Mouse (Mus musculus): ENCODE measurements around the gene Flt4. TPM values are rescaled to one million over a fixed set of nuclear protein-coding genes. Genes with fewer than 3 reads are reported as not detected.

Flt4 gene
- polyA plus RNA-seq, 1 experiment from 2014 or later = 1.5 TPM

- Histone ChIP-seq H3K4me3 (ENCODE audit: low read depth, low read length) (no peak overlapping the region), H3K4me1 (ENCODE audit: control insufficient read depth, insufficient read depth, low read length) (no peaks in the 10 kb centered on the region), H3K36me3 (ENCODE audit: control insufficient read depth, insufficient read depth, low read length) (no peaks in the 10 kb centered on the region), H3K4me2 (ENCODE audit: low read depth, low read length) (peak overlapping the region; percentile 22; the same call in 1 of the 2 replicates), H3K27me3 (ENCODE audit: control insufficient read depth, insufficient read depth, low read length) (no peaks in the 10 kb centered on the region), H3K9me3 (ENCODE audit: control insufficient read depth, low read length) (no peaks in the 10 kb centered on the region), H3K9ac (replicated peaks; ENCODE audit: low read depth, low read length) (no peak overlapping the region), H3K27ac (ENCODE audit: low read depth, low read length) (no peak overlapping the region)
- peak; percentile 23 for ATAC-seq (ENCODE audit: low read depth)
- 49% methylated on average over 11 of the region's 11 CpGs for WGBS
Measured at GRCm38 (mm10) chr11:49653079-49653408, 44.0 kb downstream of the Flt4 start.

- no peaks in the 10 kb centered on the region for H3K4me1 ChIP-seq (ENCODE audit: control insufficient read depth, insufficient read depth, low read length)
- 88% methylated on average over 5 of the region's 5 CpGs for WGBS
- no peak overlapping the region for H3K27ac ChIP-seq (ENCODE audit: low read depth, low read length)
- H3K36me3 ChIP-seq (ENCODE audit: control insufficient read depth, insufficient read depth, low read length) = no peaks in the 10 kb centered on the region
- H3K4me3 ChIP-seq (ENCODE audit: low read depth, low read length) = no peak overlapping the region
- no peaks in the 10 kb centered on the region for H3K27me3 ChIP-seq (ENCODE audit: control insufficient read depth, insufficient read depth, low read length)
- no peaks in the 10 kb centered on the region for H3K9me3 ChIP-seq (ENCODE audit: control insufficient read depth, low read length)
- H3K4me2 ChIP-seq (ENCODE audit: low read depth, low read length) = no peak overlapping the region
- no peak for ATAC-seq (ENCODE audit: low read depth)
- H3K9ac ChIP-seq (replicated peaks; ENCODE audit: low read depth, low read length) = no peak overlapping the region
Measured at GRCm38 (mm10) chr11:49654651-49655050, 45.6 kb downstream of the Flt4 start.

DNA sequence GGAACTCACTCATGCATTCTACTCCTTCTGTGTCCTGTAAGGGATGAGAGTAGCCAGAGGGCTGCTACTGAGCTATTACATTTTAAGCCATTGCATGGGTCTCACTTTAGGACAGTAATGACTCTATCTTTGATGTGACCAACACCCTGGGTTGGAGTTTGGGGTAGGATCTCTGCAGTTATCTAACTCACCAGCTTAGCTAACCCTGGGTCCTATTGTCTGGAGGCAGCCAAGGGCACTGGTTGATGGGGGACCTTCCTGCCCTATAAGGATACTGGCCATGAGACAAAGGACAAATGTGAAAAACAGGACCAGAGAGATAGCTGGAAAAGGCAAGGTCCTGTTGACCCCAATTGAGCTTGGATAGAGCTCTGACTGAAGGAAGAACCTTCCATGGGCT lies 46.4 kb downstream of the Flt4 start:
- ATAC-seq (ENCODE audit: low read depth) = no peak
- Histone ChIP-seq H3K27me3 (ENCODE audit: control insufficient read depth, insufficient read depth, low read length) (no peaks in the 10 kb centered on the region), H3K4me1 (ENCODE audit: control insufficient read depth, insufficient read depth, low read length) (no peaks in the 10 kb centered on the region), H3K4me3 (ENCODE audit: low read depth, low read length) (no peak overlapping the region), H3K9me3 (ENCODE audit: control insufficient read depth, low read length) (no peaks in the 10 kb centered on the region), H3K4me2 (ENCODE audit: low read depth, low read length) (no peak overlapping the region), H3K27ac (ENCODE audit: low read depth, low read length) (no peak overlapping the region), H3K36me3 (ENCODE audit: control insufficient read depth, insufficient read depth, low read length) (no peaks in the 10 kb centered on the region), H3K9ac (replicated peaks; ENCODE audit: low read depth, low read length) (no peak overlapping the region)

- Histone ChIP-seq H3K4me1 (ENCODE audit: control insufficient read depth, insufficient read depth, low read length) (no peaks in the 10 kb centered on the region), H3K36me3 (ENCODE audit: control insufficient read depth, insufficient read depth, low read length) (no peaks in the 10 kb centered on the region), H3K9me3 (ENCODE audit: control insufficient read depth, low read length) (no peaks in the 10 kb centered on the region), H3K4me2 (ENCODE audit: low read depth, low read length) (no peak overlapping the region), H3K27me3 (ENCODE audit: control insufficient read depth, insufficient read depth, low read length) (no peaks in the 10 kb centered on the region), H3K9ac (replicated peaks; ENCODE audit: low read depth, low read length) (no peak overlapping the region), H3K4me3 (ENCODE audit: low read depth, low read length) (no peak overlapping the region), H3K27ac (ENCODE audit: low read depth, low read length) (no peak overlapping the region)
- ATAC-seq (ENCODE audit: low read depth) = no peak
- WGBS = 81% methylated on average over 4 of the region's 4 CpGs
Measured at GRCm38 (mm10) chr11:49658065-49658464, 49.0 kb downstream of the Flt4 start.

- H3K9me3 ChIP-seq (ENCODE audit: control insufficient read depth, low read length) = no peaks in the 10 kb centered on the region
- no peak overlapping the region for H3K4me3 ChIP-seq (ENCODE audit: low read depth, low read length)
- WGBS = 68% methylated on average over 10 of the region's 10 CpGs
- H3K36me3 ChIP-seq (ENCODE audit: control insufficient read depth, insufficient read depth, low read length) = no peaks in the 10 kb centered on the region
- H3K9ac ChIP-seq (replicated peaks; ENCODE audit: low read depth, low read length) = no peak overlapping the region
- no peak for ATAC-seq (ENCODE audit: low read depth)
- H3K27ac ChIP-seq (ENCODE audit: low read depth, low read length) = no peak overlapping the region
- H3K4me2 ChIP-seq (ENCODE audit: low read depth, low read length) = no peak overlapping the region
- H3K27me3 ChIP-seq (ENCODE audit: control insufficient read depth, insufficient read depth, low read length) = no peaks in the 10 kb centered on the region
- no peaks in the 10 kb centered on the region for H3K4me1 ChIP-seq (ENCODE audit: control insufficient read depth, insufficient read depth, low read length)
Measured at GRCm38 (mm10) chr11:49658791-49659469, 49.9 kb downstream of the Flt4 start.

- Histone ChIP-seq H3K9ac (replicated peaks; ENCODE audit: low read depth, low read length) (no peak overlapping the region), H3K4me1 (ENCODE audit: control insufficient read depth, insufficient read depth, low read length) (no peaks in the 10 kb centered on the region), H3K4me2 (ENCODE audit: low read depth, low read length) (no peak overlapping the region), H3K36me3 (ENCODE audit: control insufficient read depth, insufficient read depth, low read length) (no peaks in the 10 kb centered on the region), H3K27me3 (ENCODE audit: control insufficient read depth, insufficient read depth, low read length) (no peaks in the 10 kb centered on the region), H3K4me3 (ENCODE audit: low read depth, low read length) (no peak overlapping the region), H3K27ac (ENCODE audit: low read depth, low read length) (no peak overlapping the region), H3K9me3 (ENCODE audit: control insufficient read depth, low read length) (no peaks in the 10 kb centered on the region)
- WGBS = 64% methylated on average over 7 of the region's 7 CpGs
- no peak for ATAC-seq (ENCODE audit: low read depth)
Measured at GRCm38 (mm10) chr11:49659470-49659799, 50.4 kb downstream of the Flt4 start.

DNA sequence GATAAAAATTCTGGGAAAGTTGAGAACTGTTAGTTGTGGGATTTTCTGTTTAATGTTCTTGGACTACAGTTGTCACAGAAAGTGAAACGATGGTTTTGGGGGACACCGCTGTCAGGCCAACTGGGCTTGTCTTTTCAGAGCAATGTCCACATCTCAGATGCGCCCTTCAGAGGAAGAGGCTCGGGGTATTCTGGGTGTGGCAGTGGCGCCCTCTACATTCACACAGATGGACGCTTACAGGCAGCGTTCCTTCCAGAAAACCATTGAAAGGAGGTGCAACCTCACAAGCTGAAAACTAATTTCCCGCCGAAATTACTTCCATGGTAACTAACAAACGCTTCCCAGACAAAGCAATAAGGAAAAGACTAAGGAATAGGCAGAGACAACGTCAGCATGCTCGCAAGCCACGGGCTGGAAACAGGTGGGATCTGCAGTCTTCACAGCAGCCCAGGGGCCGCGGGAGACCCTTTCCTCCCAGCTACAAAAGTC lies 53.3 kb downstream of the Flt4 start:
- 63% methylated on average over 15 of the region's 15 CpGs for WGBS
- H3K4me1 ChIP-seq (ENCODE audit: control insufficient read depth, insufficient read depth, low read length) = no peaks in the 10 kb centered on the region
- no peak overlapping the region for H3K9ac ChIP-seq (replicated peaks; ENCODE audit: low read depth, low read length)
- no peak overlapping the region for H3K27ac ChIP-seq (ENCODE audit: low read depth, low read length)
- no peaks in the 10 kb centered on the region for H3K27me3 ChIP-seq (ENCODE audit: control insufficient read depth, insufficient read depth, low read length)
- H3K9me3 ChIP-seq (ENCODE audit: control insufficient read depth, low read length) = no peaks in the 10 kb centered on the region
- no peak overlapping the region for H3K4me2 ChIP-seq (ENCODE audit: low read depth, low read length)
- no peaks in the 10 kb centered on the region for H3K36me3 ChIP-seq (ENCODE audit: control insufficient read depth, insufficient read depth, low read length)
- ATAC-seq (ENCODE audit: low read depth) = no peak
- H3K4me3 ChIP-seq (ENCODE audit: low read depth, low read length) = no peak overlapping the region

DNA sequence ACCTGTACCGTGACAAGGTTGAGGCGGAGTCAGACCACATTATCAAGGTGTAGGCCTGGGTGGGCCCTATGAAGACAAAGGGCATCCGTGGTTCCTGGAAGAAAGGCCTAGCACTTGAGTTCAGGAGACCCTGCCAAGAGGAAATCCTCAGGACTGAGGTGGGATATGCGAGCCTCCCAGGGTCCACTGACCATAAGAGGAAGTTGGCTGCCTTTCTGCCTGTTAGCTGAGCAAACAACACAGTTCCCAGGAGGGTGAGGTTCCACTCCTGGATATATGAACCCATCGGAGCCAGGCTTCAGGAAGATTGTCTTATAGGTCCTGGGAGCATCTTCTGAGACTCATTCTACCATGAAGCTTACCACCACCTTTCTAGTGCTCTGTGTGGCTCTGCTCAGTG lies 54.2 kb downstream of the Flt4 start, which contains the start of gene Scgb3a1:
Scgb3a1 (plus strand) TSS at position 301 of the 400 bp plus-strand sequence.
- Histone ChIP-seq H3K36me3 (ENCODE audit: control insufficient read depth, insufficient read depth, low read length) (0 out of 2 replicates have a peak, but pooled peaks cover under 1% of the 10 kb centered on the region), H3K27me3 (ENCODE audit: control insufficient read depth, insufficient read depth, low read length) (no peaks in the 10 kb centered on the region), H3K27ac (ENCODE audit: low read depth, low read length) (no peak within 1 kb of the TSS), H3K4me3 (ENCODE audit: low read depth, low read length) (no peak within 1 kb of the TSS), H3K9me3 (ENCODE audit: control insufficient read depth, low read length) (no peaks in the 10 kb centered on the region), H3K9ac (replicated peaks; ENCODE audit: low read depth, low read length) (no peak within 1 kb of the TSS), H3K4me2 (ENCODE audit: low read depth, low read length) (no peak within 1 kb of the TSS), H3K4me1 (ENCODE audit: control insufficient read depth, insufficient read depth, low read length) (no peaks in the 10 kb centered on the region)
- WGBS = 89% methylated on average over 5 of the region's 5 CpGs
- ATAC-seq (ENCODE audit: low read depth) = no peak

DNA sequence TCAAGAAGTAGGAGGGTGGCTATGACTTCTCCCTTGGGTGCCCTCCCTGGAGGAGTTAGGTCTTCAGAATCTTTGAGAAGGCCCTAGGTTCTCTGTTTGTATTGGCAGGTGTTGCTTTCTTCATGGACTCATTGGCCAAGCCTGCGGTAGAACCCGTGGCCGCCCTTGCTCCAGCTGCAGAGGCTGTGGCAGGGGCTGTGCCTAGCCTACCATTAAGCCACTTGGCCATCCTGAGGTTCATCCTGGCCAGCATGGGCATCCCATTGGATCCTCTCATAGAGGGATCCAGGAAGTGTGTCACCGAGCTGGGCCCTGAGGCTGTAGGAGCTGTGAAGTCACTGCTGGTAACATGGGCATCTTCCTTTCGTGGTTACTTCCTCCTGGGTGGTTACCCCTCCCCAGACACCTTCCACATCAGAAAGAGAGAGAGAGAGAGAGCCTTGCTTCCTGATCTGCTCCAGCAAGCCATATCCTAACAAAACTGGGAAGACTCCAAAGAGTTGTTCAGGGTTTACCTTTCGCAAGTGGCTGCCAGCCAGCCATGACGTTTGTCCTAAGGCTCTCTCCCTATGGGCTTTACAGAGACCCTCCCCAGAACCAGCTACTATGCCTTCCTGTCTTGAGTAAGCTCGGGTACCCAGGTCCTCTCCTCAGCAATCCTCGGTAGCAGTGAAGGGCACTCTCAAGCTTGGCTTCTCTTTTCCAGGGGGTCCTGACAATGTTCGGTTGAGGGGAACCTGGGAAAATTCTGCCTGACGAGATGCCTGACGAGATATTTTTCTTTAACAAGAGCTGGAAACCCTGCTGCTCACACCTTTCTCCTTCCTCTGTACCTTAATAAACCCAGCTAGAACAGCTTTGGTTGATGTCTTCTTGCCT lies 55.4 kb downstream of the Flt4 start:
- Histone ChIP-seq H3K27me3 (ENCODE audit: control insufficient read depth, insufficient read depth, low read length) (no peaks in the 10 kb centered on the region), H3K9ac (replicated peaks; ENCODE audit: low read depth, low read length) (no peak overlapping the region), H3K4me2 (ENCODE audit: low read depth, low read length) (no peak overlapping the region), H3K27ac (ENCODE audit: low read depth, low read length) (no peak overlapping the region), H3K4me3 (ENCODE audit: low read depth, low read length) (no peak overlapping the region), H3K9me3 (ENCODE audit: control insufficient read depth, low read length) (no peaks in the 10 kb centered on the region), H3K4me1 (ENCODE audit: control insufficient read depth, insufficient read depth, low read length) (no peaks in the 10 kb centered on the region), H3K36me3 (ENCODE audit: control insufficient read depth, insufficient read depth, low read length) (0 out of 2 replicates have a peak, but pooled peaks cover 5% of the 10 kb centered on the region)
- ATAC-seq (ENCODE audit: low read depth) = no peak
- whole genome bisulfite sequencing = 81% methylated on average over 12 of the region's 12 CpGs

All from neural tube, embryonic 14.5 days (tissue).